Mouse (Mus musculus) neural tube, embryonic 14.5 days (tissue): ENCODE measurements at regions not wholly inside any gene's neighbourhood (a gene's known extent, or its start where the extent isn't known, plus 50 kb on each side); places are given as distances from the start of the nearest gene placed in this dataset.

Experiments used
- ATAC-seq: fragments of 200-750 bp; cut with Nextera tagmentation; 2 replicates; pipeline ENCODE4 v1.8.0; 2017; ENCODE audit warnings: low read depth, mild to moderate bottlenecking, moderate TSS enrichment, moderate library complexity
- H3K27ac ChIP-seq: fragments of 300-500 bp; sonication (generic); 2 replicates; pipeline ENCODE4 v1.5.1; 2014; ENCODE audit warnings: low read depth, mild to moderate bottlenecking, control low read depth, low read length, moderate library complexity, mixed read lengths
- H3K27me3 ChIP-seq: fragments of 300-500 bp; sonication (generic); 2 replicates; pipeline ENCODE4 v1.6.1; 2014; ENCODE audit warnings: low read length; ENCODE audit not compliant: control insufficient read depth, insufficient read depth
- H3K36me3 ChIP-seq: fragments of 300-500 bp; sonication (generic); 2 replicates; pipeline ENCODE4 v1.6.1; 2014; ENCODE audit warnings: low read length, mixed read lengths; ENCODE audit not compliant: control insufficient read depth, insufficient read depth
- H3K4me1 ChIP-seq: fragments of 300-500 bp; sonication (generic); 2 replicates; pipeline ENCODE4 v1.6.1; 2014; ENCODE audit warnings: low read length; ENCODE audit not compliant: control insufficient read depth, insufficient read depth
- H3K4me2 ChIP-seq: fragments of 300-500 bp; sonication (generic); 2 replicates; pipeline ENCODE4 v1.6.1; 2014; ENCODE audit warnings: mild to moderate bottlenecking, low read depth, low read length, control low read depth
- H3K4me3 ChIP-seq: fragments of 300-500 bp; sonication (generic); 2 replicates; pipeline ENCODE4 v1.5.1; 2014; ENCODE audit warnings: low read depth, low read length, control low read depth, mixed read lengths
- H3K9ac ChIP-seq: fragments of 300-500 bp; sonication (generic); replicated peaks from 2 replicates; pipeline ENCODE4 v1.6.1; 2014; ENCODE audit warnings: low read depth, mild to moderate bottlenecking, control low read depth, low read length, mixed read lengths
- H3K9me3 ChIP-seq: fragments of 300-500 bp; sonication (generic); 2 replicates; pipeline ENCODE4 v1.6.1; 2016; ENCODE audit warnings: low read length; ENCODE audit not compliant: control insufficient read depth
- WGBS: fragments of 180-500 bp; shearing (Covaris S2); extraction: QIAGEN DNeasy Blood & Tissue Kit; methylation state at CpG from one replicate; pipeline ENCODE4 v1.1.7; 2014; 5-methylcytosine and 5-hydroxymethylcytosine counted together

GRCm38 (mm10) chr13:44420227-44420592, 309.1 kb upstream of the Jarid2 start:
- H3K36me3 ChIP-seq, result no peaks in the 10 kb centered on the region
- H3K27me3 ChIP-seq, result no peaks in the 10 kb centered on the region
- H3K4me1 ChIP-seq, result peaks cover 10% of the 10 kb centered on the region; the same call in 1 of the 2 replicates
- no peak overlapping the region for H3K9ac ChIP-seq
- peak overlapping the region; percentile 26; the same call in 1 of the 2 replicates for H3K4me2 ChIP-seq
- no peaks in the 10 kb centered on the region for H3K9me3 ChIP-seq
- 18% methylated on average over 6 of the region's 6 CpGs for WGBS
- ATAC-seq, result no peak
- H3K4me3 ChIP-seq, result no peak overlapping the region
- no peak overlapping the region for H3K27ac ChIP-seq

GRCm38 (mm10) chr13:44420941-44421340, 308.3 kb upstream of the Jarid2 start:
- Histone ChIP-seq H3K36me3 (no peaks in the 10 kb centered on the region), H3K4me3 (no peak overlapping the region), H3K4me1 (peaks cover 10% of the 10 kb centered on the region; the same call in 1 of the 2 replicates), H3K9ac (no peak overlapping the region), H3K4me2 (no peak overlapping the region), H3K9me3 (no peaks in the 10 kb centered on the region), H3K27ac (no peak overlapping the region), H3K27me3 (no peaks in the 10 kb centered on the region)
- ATAC-seq, result no peak
- 93% methylated on average over 8 of the region's 8 CpGs for WGBS

GRCm38 (mm10) chr13:44421426-44421825, 307.8 kb upstream of the Jarid2 start:
- H3K27me3 ChIP-seq, result no peaks in the 10 kb centered on the region
- H3K9me3 ChIP-seq, result no peaks in the 10 kb centered on the region
- no peak overlapping the region for H3K27ac ChIP-seq
- no peak for ATAC-seq
- H3K4me2 ChIP-seq, result no peak overlapping the region
- H3K4me1 ChIP-seq, result peaks cover 10% of the 10 kb centered on the region; the same call in 1 of the 2 replicates
- H3K9ac ChIP-seq, result no peak overlapping the region
- H3K4me3 ChIP-seq, result no peak overlapping the region
- 70% methylated on average over 3 of the region's 3 CpGs for WGBS
- no peaks in the 10 kb centered on the region for H3K36me3 ChIP-seq

GRCm38 (mm10) chr13:44421922-44422321, 307.4 kb upstream of the Jarid2 start:
- Histone ChIP-seq H3K27me3 (no peaks in the 10 kb centered on the region), H3K36me3 (no peaks in the 10 kb centered on the region), H3K4me3 (no peak overlapping the region), H3K9me3 (no peaks in the 10 kb centered on the region), H3K27ac (no peak overlapping the region), H3K4me1 (peaks cover 10% of the 10 kb centered on the region; the same call in 1 of the 2 replicates), H3K4me2 (no peak overlapping the region), H3K9ac (no peak overlapping the region)
- ATAC-seq, result no peak
- 52% methylated on average over 5 of the region's 5 CpGs for WGBS

GRCm38 (mm10) chr13:44430492-44430891, 298.8 kb upstream of the Jarid2 start:
- H3K27me3 ChIP-seq, result no peaks in the 10 kb centered on the region
- 88% methylated on average over 8 of the region's 8 CpGs for WGBS
- no peak overlapping the region for H3K4me2 ChIP-seq
- H3K27ac ChIP-seq, result no peak overlapping the region
- H3K36me3 ChIP-seq, result no peaks in the 10 kb centered on the region
- no peaks in the 10 kb centered on the region for H3K9me3 ChIP-seq
- ATAC-seq, result no peak
- no peak overlapping the region for H3K4me3 ChIP-seq
- H3K4me1 ChIP-seq, result no peaks in the 10 kb centered on the region
- no peak overlapping the region for H3K9ac ChIP-seq

- H3K27me3 ChIP-seq, result no peaks in the 10 kb centered on the region
- no peaks in the 10 kb centered on the region for H3K9me3 ChIP-seq
- H3K4me1 ChIP-seq, result no peaks in the 10 kb centered on the region
- no peak overlapping the region for H3K4me3 ChIP-seq
- no peak overlapping the region for H3K27ac ChIP-seq
- H3K36me3 ChIP-seq, result no peaks in the 10 kb centered on the region
- WGBS, result 85% methylated on average over 1 of the region's 1 CpGs
- no peak overlapping the region for H3K9ac ChIP-seq
- H3K4me2 ChIP-seq, result no peak overlapping the region
- ATAC-seq, result no peak
Observed at GRCm38 (mm10) chr13:44437709-44438108, 291.6 kb upstream of the Jarid2 start.

- no peaks in the 10 kb centered on the region for H3K4me1 ChIP-seq
- H3K4me2 ChIP-seq, result no peak overlapping the region
- no peak overlapping the region for H3K9ac ChIP-seq
- 94% methylated on average over 3 of the region's 3 CpGs for WGBS
- no peaks in the 10 kb centered on the region for H3K36me3 ChIP-seq
- no peak overlapping the region for H3K27ac ChIP-seq
- H3K4me3 ChIP-seq, result no peak overlapping the region
- no peaks in the 10 kb centered on the region for H3K27me3 ChIP-seq
- no peak for ATAC-seq
- no peaks in the 10 kb centered on the region for H3K9me3 ChIP-seq
Observed at GRCm38 (mm10) chr13:44441061-44441460, 288.2 kb upstream of the Jarid2 start.

- H3K27me3 ChIP-seq, result no peaks in the 10 kb centered on the region
- ATAC-seq, result no peak
- no peak overlapping the region for H3K9ac ChIP-seq
- H3K36me3 ChIP-seq, result no peaks in the 10 kb centered on the region
- WGBS, result 69% methylated on average over 1 of the region's 1 CpGs
- no peak overlapping the region for H3K4me3 ChIP-seq
- H3K27ac ChIP-seq, result no peak overlapping the region
- no peaks in the 10 kb centered on the region for H3K4me1 ChIP-seq
- H3K4me2 ChIP-seq, result no peak overlapping the region
- H3K9me3 ChIP-seq, result no peaks in the 10 kb centered on the region
Observed at GRCm38 (mm10) chr13:44449216-44449830, 280.0 kb upstream of the Jarid2 start.

GRCm38 (mm10) chr13:44451224-44451623, 278.1 kb upstream of the Jarid2 start:
- H3K36me3 ChIP-seq, result no peaks in the 10 kb centered on the region
- H3K27me3 ChIP-seq, result no peaks in the 10 kb centered on the region
- ATAC-seq, result no peak
- H3K9me3 ChIP-seq, result no peaks in the 10 kb centered on the region
- no peak overlapping the region for H3K9ac ChIP-seq
- H3K4me3 ChIP-seq, result no peak overlapping the region
- no peak overlapping the region for H3K27ac ChIP-seq
- 92% methylated on average over 5 of the region's 5 CpGs for WGBS
- H3K4me1 ChIP-seq, result no peaks in the 10 kb centered on the region
- H3K4me2 ChIP-seq, result no peak overlapping the region
